Mouse (Mus musculus): ENCODE data around the gene Wscd2. TPM values are rescaled to one million over a fixed set of nuclear protein-coding genes. Genes with fewer than 3 reads are reported as not detected.

The Wscd2 gene
- 1 to 10 TPM; 1.7 to 2.5 (median 1.9) TPM for polyA plus RNA-seq (2017; shearing (Covaris generic))

DNA sequence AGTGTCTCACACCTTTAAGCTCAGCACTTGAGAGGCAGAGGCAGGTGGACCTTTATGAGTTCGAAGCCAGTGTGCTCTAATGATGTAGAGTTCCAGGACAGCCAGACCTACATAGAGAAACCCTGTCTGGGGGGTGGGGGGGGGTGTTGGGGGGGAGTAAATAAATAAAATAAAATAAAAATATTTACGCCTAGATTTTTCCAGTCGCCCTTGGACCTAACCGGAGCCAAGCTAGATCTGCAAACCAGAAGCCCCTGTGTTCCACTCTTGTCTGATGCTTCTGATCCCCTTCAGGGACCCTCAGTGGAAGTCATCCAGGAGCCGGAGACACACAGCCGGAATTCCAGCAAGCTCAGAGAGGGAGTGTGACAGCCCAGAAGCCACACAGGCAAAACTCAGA, at the start of gene Wscd2:
Wscd2 (plus strand) TSS at position 301 of the 400 bp plus-strand sequence.
- no peak for ATAC-seq

DNA sequence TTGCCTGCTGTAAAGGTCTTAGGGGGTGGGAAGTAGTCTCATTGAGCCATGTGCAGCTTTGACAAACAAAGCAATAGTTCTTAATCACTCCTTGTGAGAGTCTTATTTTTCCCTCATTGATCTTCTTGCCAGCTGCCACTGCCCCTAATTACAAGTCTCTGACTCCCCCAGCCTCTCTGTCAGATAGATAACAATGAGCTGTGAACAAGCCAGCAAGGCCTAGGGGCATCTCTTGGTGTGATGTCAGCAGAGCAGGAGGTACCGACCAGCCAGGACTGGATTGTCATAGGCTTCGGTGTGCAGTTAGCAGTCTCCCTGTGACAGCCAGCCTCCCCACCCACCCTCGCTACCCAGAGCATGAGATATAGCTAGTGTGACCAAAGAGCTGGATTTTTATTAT, 48.0 kb upstream of the Wscd2 start:
- ATAC-seq, result no peak

DNA sequence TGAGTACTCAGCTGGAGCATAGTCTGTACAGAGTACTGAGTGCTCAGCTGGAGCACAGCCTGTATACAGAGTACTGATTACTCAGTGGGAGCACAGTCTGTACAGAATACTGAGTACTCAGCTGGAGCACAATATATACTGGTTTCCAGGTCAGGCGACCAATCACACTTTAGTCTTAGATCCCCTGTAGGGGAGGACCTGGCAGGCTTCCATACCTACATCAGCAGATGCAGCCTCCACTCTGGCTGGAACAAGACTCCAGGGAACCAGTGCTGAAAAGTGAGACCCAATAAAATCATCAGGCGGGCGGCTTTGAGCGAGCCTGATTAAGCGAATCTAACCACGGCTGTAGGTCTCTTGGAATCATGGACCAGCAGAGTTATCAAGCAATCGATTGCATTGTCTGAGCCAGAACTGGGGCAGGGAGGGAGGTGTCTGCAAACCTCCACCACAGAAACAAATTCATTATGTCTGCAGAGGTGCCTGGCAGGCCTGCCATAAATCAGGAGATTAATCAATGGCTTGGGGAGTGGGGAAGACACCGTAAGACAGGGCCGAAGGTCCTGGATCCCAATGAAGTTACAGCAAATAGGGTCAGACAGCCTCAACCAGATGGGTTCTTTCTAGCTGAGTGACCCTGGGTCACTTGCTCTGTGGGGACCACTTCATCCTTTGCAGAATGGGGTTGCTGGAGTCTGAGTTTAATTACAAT, 42.0 kb upstream of the Wscd2 start:
- no peak for ATAC-seq

DNA sequence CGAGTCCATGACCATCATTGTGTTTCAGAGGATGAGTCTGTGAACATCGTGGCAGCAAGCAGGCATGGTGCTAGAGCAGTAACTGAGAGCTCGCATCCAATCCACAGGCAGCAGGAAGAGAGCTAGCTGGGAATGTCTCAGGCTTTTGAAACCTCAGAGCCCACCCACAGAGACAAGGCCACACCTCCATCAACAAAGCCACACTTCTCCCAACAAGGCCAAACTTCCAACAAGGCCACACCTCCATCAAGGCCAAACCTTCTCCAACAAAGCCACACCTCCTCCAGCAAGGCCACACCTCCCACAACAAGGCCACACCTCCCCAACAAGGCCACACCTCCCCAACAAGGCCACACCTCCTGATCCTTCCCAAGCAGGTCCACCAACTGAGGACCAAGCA, 40.8 kb upstream of the Wscd2 start:
- ATAC-seq, result no peak

DNA sequence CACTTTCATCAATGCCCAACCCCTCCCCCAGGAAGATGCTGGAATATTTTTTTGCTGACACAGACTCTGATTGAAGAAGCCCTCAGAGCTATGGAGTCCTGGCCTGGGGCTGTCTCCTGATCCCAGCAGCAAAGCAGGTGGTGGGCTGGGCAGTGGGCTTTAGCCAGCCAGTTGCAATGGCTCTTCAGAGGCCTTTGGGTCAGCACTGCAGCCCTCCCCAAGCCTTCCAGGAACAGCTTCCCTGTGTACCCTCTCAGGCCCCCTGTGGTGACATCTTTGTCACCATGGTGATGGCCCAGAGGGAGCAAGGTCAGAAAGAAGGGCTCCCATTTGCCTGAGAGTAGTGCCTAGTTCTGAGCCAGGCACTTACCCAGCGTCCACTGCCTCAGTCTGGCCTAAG, 37.4 kb upstream of the Wscd2 start:
- no peak for ATAC-seq

DNA sequence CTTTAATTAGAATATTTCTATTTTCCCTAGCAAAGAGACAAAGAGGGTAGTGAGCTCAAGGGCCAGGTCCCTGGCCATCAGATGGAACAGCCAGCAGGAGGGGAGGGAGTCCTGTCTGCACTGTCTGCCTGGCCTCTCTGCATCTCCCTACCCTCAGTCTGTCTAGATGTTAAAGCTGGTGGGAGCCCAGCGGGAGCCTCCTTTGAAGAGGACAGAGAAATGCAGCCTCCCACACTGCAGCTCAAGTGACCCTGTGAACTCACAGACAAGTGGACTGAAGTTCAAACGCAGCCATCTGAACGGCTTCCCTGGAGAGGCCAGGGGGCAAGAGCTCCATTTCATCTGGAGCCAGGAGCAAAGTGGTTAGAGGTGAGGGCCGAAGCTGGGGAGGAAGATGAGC, 36.8 kb upstream of the Wscd2 start:
- ATAC-seq, result no peak

DNA sequence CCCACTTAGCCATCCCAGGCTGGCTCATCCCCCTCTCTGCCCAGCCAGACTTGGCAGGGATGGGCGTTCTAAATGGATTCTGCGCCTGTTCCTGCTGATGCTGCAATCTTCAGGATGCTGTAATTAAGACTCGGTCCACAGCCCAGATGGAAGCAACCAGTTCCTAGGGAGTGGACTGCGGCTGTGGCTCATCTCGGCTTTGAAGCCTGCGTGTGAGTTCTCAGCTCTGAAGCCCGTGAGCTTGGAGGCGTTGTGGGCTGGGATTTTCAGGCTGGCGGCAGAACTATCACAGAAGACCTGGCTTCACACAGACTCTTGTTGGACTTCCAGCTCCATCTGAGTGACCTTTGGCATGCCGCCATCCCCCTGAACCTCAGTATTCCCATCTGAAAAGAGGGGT, 34.1 kb upstream of the Wscd2 start:
- ATAC-seq, result no peak

DNA sequence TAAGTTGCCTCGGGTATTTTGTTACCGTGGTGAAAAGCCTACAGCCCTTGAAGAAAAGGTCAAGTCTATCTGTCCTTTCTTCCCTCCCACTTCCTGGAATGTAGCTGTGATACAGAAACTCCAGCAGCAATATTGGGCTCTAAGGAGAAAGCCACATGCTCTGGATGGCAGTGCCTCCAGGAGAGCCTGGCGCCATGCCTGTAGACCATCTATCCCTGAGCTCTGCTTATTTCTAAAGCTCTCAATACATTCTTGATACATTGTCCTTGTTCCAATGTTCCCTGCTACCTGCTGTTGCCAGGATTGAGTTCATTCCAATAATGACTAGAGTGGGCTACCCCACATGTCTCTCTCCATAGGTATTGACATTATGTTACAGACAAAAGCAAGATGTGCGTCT, 33.4 kb upstream of the Wscd2 start:
- no peak for ATAC-seq

DNA sequence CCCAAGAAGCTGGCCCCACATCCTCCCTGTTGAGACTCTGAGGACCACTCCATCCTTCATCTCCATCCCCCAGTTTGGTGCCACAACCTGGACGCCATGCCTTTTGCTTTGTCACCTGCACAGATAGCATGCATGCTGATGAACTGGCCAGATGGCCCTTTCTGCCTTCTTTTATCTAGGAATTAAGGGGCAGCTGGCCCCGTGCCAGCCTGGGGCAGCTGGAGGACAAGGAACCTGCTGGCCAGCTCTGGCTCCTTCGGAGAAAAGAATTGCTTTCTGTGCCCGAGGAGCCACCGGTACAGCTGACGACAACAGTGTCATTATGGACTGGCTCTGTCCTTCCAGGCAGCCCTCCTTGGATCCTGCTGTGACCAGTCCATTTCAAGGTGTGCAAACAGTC, 32.9 kb upstream of the Wscd2 start:
- no peak for ATAC-seq

DNA sequence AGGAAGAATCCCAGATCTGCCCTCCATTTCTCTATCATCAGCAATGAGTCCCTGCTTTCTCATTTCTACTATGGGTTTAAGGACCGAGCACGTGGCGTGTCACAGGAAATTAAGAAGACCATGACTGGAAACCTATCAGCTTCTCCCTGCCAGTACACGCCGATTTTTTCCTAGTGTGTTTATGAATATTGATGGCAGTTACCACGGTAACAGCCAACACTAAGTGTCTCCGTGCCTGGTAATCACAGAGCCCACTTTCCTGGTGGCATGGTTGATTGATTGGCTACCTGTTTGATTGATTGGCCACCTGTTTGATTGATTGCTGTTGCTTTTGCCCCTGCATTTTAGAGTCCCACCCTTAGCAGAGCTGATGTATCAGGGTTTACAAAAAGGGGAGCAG, 30.2 kb upstream of the Wscd2 start:
- no peak for ATAC-seq

DNA sequence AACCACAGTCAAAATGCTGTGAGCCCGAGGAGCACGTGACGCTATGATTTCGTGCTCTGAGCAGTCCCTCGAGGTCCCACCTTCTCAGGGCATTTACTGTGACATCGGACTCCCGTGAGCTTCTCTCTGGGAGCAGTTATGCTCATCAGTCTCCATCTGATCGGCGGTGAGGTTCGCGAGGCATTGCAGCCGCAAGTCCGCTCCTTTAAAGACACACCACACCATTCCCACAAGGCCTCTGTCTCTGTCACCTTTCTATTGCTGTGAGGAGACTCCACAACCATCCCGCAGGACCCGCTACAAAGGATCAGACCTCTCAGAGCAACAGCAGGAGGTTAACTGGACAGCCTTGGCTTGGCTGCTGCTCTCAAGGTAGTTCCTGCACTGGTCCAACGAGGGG, 28.6 kb upstream of the Wscd2 start:
- no peak for ATAC-seq

DNA sequence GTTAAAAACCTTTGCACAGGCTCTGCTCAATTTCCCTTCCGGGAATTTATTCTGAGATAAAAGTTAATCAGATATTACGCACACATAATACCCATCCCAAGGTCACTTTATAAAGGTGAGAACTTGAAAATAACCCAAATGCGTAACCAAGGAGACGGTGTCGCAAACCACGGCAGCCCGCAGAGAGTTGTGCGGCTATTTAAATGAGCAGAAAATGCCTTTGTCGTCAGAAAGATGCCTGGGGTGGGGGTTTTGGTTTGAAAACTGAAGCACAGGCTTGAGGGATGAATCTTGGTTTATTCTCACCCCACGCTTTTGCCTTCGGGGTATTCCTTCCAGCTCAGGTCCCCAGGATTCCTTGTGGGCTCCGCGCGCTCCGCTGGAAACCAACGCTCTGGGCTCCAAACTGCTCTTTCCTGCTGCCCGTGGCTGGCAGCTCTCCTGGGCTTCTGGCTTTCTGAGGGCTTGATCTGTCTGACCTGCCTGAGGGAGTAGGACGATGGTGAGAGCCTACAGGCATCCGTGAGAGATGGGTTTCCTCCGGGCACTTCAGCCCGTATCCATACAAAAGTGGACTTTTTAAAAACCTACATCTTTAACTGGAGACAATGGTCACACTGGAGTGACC, 28.0 kb upstream of the Wscd2 start:
- no peak for ATAC-seq

DNA sequence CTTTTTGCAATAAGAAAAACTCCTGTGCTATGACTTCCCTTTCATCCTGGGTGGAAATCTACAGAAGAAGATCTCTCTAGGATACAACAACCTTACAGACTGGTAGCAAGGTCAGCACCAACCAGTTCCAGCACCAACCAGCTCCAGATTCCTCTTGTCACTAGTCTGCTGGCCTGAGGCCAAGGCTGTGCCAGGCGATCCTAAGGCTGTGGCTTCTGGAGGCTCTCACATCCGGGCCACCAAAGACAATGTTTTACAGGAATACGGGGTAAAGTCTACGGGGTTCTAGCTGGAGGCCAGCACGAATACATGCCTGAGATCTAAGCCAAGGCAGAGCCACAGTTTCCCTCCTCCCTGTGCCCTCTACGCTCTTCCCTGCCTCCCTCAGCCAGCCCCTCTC, 25.4 kb upstream of the Wscd2 start:
- no peak for ATAC-seq

DNA sequence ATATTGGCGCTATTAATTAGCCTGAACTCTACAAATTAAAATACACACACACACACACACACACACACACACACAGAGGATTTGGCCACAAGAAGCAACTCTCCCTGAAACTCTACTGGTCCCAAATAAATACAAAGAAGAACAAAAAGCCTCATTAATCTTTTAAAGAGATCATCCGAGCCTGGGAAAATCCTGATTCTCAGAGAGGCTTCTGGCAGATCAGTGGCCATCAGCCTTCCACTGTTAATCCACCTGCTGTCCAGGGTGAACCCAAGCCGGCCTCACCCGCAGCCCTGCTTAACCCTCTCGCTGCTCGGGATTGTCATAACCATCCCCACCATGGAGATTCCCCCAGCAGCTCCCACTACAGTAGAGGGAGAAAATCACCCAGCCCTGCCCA, 23.6 kb upstream of the Wscd2 start:
- ATAC-seq, result no peak

DNA sequence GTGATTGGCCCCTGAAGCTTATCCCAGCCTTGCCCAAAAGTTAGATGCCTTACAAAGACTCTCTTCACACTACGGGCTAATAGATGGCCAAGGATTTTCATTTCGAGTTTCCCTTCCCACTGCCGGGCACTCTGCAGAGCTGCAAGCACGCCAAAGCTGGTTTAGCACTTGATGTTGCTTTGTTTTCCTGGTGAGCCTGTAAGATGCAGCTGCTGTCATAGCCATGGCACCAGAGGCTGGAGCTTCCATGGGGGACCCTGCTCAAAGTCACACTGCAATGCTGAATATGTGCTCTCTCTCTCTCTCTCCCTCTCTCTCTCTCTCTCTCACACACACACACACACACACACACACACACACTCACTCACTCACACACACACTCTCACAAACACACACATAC, 23.1 kb upstream of the Wscd2 start:
- no peak for ATAC-seq

DNA sequence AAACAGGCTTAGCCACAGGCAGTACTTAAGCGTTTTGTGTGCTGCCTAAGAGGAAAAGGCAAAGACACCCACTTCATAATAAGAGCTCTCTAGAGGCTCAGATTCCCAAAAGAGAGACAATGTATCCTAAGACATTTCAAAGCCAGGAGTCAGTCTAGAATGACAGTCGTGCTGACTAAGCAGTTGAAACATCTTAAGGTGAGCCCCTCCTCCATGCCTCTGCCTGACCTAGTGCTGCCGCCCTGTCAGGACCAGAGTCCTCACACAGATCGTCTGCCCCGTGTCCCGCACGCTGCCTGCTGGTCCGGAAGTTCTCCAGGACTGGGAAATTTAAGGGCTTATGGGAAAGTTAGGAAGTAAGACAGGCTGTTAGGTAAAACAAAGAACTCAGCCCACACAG, 22.4 kb upstream of the Wscd2 start:
- no peak for ATAC-seq

DNA sequence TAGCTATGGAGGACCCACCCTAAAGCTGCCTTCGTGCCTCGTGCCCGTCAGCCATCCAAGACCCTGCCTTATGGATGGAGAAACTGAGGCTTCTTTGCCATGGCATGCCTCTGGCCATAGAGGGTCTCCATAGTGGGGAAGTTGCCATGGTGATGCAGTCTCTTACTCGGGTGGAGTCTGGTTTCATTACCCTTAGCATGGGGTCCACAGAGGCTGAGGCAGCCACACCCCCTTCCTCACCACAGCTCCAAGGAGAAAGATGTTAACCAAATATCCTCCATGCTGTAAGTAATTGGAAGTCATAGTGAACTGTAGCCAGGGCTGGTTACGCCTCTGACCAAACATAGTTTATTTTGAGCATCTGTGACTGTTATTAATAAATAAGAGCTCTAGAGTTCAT, 21.5 kb upstream of the Wscd2 start:
- ATAC-seq, result no peak

DNA sequence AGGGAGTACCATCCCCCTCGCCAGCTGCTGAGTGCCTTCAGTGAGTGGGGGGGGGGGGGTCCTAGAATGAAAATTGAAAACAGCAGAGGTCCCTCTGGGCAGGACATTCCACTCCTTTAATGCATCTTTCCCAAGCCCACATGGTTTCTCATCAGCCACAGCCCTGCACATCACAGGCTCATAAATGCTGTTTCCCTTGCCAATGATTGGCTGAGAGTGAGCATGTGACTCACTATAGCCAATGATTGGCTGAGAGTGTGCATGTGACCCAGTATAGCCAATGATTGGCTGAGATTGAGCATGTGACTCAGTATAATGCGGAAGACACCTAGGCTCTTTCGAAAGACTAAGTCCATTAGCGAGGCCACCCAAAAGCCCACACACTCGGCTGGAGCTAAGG, 20.9 kb upstream of the Wscd2 start:
- ATAC-seq, result no peak

DNA sequence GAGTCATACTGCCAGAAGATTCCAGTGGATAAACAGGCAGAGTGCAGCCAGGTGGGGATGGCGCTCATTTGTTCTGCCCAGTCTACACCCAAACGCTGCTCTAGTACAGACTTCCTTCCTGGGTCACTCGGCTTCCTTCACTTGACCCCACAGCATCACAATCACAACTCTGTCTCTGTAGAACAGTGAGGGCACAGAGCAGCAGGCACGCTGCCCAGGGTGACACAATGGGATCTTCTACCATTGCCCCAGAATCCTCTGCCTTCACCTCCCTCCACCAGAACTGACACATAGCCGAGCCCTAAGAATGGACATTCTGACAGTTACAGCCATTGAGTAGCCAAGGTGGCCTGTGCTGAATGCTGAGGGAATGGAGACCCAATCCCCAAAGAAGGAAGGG, 20.3 kb upstream of the Wscd2 start:
- ATAC-seq, result no peak

DNA sequence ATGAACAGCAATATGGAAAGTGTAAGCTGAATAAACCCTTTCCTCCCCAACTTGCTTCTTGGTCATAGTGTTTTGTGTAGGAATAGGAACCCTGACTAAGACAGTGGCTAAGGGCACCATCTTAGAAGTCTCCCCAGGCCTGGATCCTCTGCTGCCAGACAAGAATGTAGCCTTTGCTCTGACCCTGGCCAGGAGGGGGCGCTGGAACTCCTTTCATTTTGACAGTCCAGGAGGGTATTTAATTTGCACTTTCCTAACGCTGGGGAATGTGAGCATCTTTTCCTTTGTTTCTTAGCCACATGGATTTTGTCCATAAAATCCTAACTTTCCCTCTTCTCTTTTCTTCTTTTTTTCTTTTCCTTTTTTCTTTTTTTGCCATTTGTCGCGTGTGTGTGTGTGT, 18.7 kb upstream of the Wscd2 start:
- no peak for ATAC-seq

DNA sequence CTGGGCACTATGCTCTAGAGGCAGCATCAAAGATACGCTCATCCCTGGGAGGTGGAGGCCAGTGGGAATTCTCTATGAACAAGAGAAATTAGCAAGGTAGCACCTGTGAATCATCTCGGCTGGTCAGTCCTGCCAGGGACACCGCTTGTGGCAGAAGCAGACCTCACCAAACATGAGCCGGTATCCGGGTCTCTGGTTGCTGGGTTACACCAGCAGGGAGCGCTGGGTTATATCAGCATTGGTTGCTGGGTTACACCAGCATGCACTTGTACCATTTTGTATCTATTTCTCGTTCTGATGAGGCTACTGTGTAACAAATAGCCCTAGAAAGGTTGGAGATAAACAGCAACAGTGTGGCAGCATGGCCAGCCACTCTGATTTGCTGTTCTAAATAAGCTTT, 17.8 kb upstream of the Wscd2 start:
- ATAC-seq, result no peak

DNA sequence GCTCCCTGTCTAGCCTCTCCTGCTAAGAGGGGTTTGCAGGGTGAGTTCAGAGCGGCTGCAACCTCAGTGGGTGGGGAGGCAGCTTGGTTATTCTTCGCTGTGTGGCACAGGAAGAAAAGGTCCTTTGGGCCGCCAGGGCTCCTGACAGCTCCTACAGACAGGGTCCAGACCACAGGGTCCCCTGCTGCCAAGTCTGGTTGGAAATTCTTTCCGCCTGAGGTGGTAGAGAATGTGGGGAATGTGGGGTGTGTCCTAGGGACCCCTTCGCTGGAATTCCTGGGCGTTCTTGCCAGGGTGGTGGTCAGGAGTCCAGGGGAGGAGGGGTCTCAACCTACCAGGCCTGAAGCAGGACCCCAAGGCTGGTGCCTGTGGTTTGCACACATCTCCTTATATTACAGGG, 13.3 kb upstream of the Wscd2 start:
- ATAC-seq, result no peak

DNA sequence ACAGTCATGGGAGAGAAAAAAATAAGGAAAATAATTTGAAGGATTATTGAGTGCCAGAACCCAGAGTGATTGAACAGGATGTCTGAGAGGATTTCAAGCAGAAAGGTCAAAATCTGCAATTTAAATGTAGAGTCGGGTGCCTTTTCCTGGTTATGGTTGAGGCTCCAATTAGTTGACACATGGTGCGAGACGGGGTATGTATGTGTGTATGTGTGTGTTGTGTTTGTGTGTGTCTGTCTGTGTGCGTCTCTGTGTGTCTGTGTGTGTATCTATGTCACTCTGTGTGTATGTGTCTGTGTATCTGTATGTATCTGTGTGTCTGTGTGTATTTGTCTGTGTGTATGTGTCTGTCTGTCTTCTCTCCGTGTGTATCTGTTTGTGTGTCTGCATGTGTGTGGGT, 11.1 kb upstream of the Wscd2 start:
- no peak for ATAC-seq

DNA sequence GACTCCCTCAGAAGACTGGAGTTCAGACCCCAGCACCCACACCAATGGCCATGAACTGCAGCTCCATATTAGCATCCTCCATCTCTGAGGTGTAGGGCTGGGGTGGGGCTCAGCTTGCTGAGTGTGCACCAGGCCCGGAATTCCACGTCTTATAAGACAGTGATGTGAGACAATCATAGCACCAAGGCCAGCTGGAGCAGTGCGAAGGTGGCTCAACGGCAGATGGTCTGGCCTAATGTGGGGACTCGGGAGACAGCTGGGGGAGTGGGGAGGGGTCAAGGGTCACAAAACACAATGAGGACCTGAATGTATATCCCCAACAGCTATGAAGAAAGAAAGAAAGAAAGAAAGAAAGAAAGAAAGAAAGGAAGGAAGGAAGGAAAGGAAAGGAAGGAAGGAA, 9.7 kb upstream of the Wscd2 start:
- ATAC-seq, result no peak

DNA sequence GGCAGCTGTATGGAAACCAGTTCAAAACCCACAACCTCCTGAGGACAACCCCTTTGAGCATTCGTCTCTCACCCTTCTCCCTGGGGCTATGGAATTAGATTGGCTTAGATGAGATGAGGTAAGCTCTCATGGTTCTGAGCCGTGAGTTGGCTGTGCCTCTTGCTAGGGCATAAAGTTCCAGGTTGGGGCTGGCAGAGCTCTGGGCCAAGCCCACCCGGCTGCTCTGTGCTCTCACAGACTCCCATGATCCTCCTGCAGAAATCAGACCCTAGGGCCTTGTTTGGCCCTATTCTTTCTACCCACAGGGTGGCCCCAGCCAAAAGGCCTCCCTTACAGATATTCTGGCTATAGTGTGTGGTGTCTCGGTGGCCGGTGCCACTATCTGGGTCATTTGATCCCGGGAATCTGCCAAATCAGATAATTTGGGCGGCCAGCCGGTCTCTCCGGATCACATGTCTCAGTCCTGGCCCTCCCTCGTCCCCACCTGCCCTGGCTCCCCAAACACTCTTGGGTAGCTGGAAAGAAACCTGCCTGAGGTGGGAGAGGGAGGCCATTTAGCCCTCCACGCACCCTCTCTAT, 4.5 kb upstream of the Wscd2 start:
- ATAC-seq, result no peak

Measured in inflammation-experienced regulatory T-cells, adult 6 months (primary cell).